Mouse (Mus musculus) telencephalon, adult 2 months (tissue): ENCODE measurements around the gene Wars.
"Not testable (repeated sequence)": the region's sequence is repeated elsewhere in the genome, so short reads cannot be mapped to it uniquely, and the experiment has no call there.

ENCODE experiments used
- DNase-seq: peaks from one replicate; pipeline ENCODE4 v3.0.0-alpha.2; 2011; ENCODE audit warnings: low read depth, low spot score

Wars gene

GRCm38 (mm10) chr12:108857109-108857508 is 36.9 kb downstream of the Wars start:
- no peak for DNase-seq

- no peak for DNase-seq
Observed at GRCm38 (mm10) chr12:108856186-108856585, 37.8 kb downstream of the Wars start.

GRCm38 (mm10) chr12:108855081-108855480 is 38.9 kb downstream of the Wars start:
- no peak for DNase-seq

- no peak for DNase-seq
Observed at GRCm38 (mm10) chr12:108852822-108853221, 41.2 kb downstream of the Wars start.

- no peak for DNase-seq
Observed at GRCm38 (mm10) chr12:108850886-108851285, 43.1 kb downstream of the Wars start.

- DNase-seq = no peak
Observed at GRCm38 (mm10) chr12:108850129-108850528, 43.8 kb downstream of the Wars start.

- no peak for DNase-seq
Observed at GRCm38 (mm10) chr12:108849488-108850022, 44.4 kb downstream of the Wars start.

GRCm38 (mm10) chr12:108848033-108848432 is 45.9 kb downstream of the Wars start:
- not testable (repeated sequence) for DNase-seq

GRCm38 (mm10) chr12:108842663-108843062 is 51.3 kb downstream of the Wars start:
- no peak for DNase-seq

GRCm38 (mm10) chr12:108841181-108841580 is 52.8 kb downstream of the Wars start:
- no peak for DNase-seq

- DNase-seq = no peak
Observed at GRCm38 (mm10) chr12:108836722-108837121, 57.3 kb downstream of the Wars start.

GRCm38 (mm10) chr12:108835840-108836409 is 58.0 kb downstream of the Wars start, which contains the start of the genes Slc25a29 and Slc25a47:
Gene Slc25a29 (minus strand): TSS chr12:108835883.
Gene Slc25a47 (plus strand): TSS chr12:108836046.
- peak; percentile 92 for DNase-seq

GRCm38 (mm10) chr12:108835208-108835839 is 58.6 kb downstream of the Wars start:
- DNase-seq = no peak

- DNase-seq = no peak
Observed at GRCm38 (mm10) chr12:108834786-108835185, 59.2 kb downstream of the Wars start.

GRCm38 (mm10) chr12:108834337-108834736 is 59.6 kb downstream of the Wars start:
- no peak for DNase-seq

GRCm38 (mm10) chr12:108833408-108833807 is 60.6 kb downstream of the Wars start:
- no peak for DNase-seq

GRCm38 (mm10) chr12:108832851-108833250 is 61.1 kb downstream of the Wars start:
- DNase-seq = no peak

- DNase-seq = no peak
Observed at GRCm38 (mm10) chr12:108831966-108832643, 61.9 kb downstream of the Wars start.

- no peak for DNase-seq
Observed at GRCm38 (mm10) chr12:108830358-108830757, 63.6 kb downstream of the Wars start.

GRCm38 (mm10) chr12:108829636-108830035 is 64.3 kb downstream of the Wars start:
- no peak for DNase-seq

- no peak for DNase-seq
Observed at GRCm38 (mm10) chr12:108827641-108828040, 66.3 kb downstream of the Wars start.

- DNase-seq = no peak
Observed at GRCm38 (mm10) chr12:108826958-108827535, 66.9 kb downstream of the Wars start.
